Mouse (Mus musculus): ENCODE results near the gene Ncapg. TPM values are rescaled to one million over a fixed set of nuclear protein-coding genes. Genes with fewer than 3 reads are reported as not detected.

Gene Ncapg
- polyA plus RNA-seq, 1 experiment from 2014 or later = 7.9 TPM

Other genes with a start within 250 kb of the Ncapg start
- gene Qdpr, start 219.7 kb upstream of the Ncapg start, polyA plus RNA-seq (2014; fragmentation: Nextera tagmentation; extraction: Ambion mirVana) = 96.6 and 105 TPM in 2 replicates
- 0.22 and 0.35 TPM in 2 replicates for gene Clrn2, start 216.2 kb upstream of the Ncapg start, polyA plus RNA-seq (2014; fragmentation: Nextera tagmentation; extraction: Ambion mirVana)
- 35.3 and 38.6 TPM in 2 replicates for gene Lap3, start 176.5 kb upstream of the Ncapg start, polyA plus RNA-seq (2014; fragmentation: Nextera tagmentation; extraction: Ambion mirVana)
- gene Med28, start 149.7 kb upstream of the Ncapg start, polyA plus RNA-seq (2014; fragmentation: Nextera tagmentation; extraction: Ambion mirVana) = 251 and 253 TPM in 2 replicates
- gene Fam184b, start 30.3 kb upstream of the Ncapg start, polyA plus RNA-seq (2014; fragmentation: Nextera tagmentation; extraction: Ambion mirVana) = 6.7 and 9.7 TPM in 2 replicates
- gene Lcorl, start 187.7 kb downstream of the Ncapg start, polyA plus RNA-seq (2014; fragmentation: Nextera tagmentation; extraction: Ambion mirVana) = 62.9 and 63.6 TPM in 2 replicates